Mouse (Mus musculus): Measurements from ENCODE around the gene Exph5. TPM values are rescaled to one million over a fixed set of nuclear protein-coding genes. Genes with fewer than 3 reads are reported as not detected.

The Exph5 gene
- polyA plus RNA-seq, 1 experiment from 2014 or later = 0.14 TPM

DNA sequence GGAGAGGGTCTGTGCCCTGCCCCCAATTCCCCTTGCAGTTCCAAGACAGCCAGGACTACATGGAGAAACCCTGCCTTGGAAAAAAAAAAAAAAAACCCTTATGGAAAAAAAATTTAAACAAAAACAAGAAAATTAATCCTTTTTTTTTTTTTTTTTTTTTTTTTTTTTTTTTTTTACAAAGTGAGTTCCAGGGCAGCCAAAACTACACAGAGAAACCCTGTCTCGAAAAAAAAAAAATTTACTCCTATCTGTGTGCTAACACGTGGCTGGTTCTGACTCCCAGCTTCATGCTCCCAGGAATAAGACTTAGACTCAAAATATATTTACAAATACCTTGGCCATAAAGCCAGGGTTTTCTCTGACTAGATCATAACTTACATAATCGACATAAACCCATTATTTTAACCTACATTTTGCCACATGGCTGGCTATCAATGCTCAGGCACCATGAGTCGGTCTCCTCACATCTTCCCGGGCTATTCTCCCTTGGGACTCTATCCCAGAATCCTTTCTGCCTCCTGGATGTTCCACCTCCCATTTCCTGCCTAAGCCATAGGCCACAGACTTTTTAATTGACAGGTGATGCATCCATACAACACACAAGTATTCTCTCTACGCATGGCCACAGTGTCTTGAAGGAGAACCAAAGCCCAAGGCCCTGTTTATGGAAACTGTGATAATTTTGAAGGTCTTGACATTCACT is 102.7 kb downstream of the Exph5 start:
- Histone ChIP-seq H3K4me1 (ENCODE audit: control insufficient read depth, insufficient read depth, low read length) (peaks cover 6% of the 10 kb centered on the region), H3K36me3 (ENCODE audit: control insufficient read depth, insufficient read depth) (no peaks in the 10 kb centered on the region; the same call in 1 of the 2 replicates), H3K4me3 (ENCODE audit: low read length) (no peak overlapping the region), H3K9me3 (replicated peaks; ENCODE audit: control insufficient read depth, low read length) (no peaks in the 10 kb centered on the region), H3K27me3 (ENCODE audit: control insufficient read depth, insufficient read depth, low read length) (no peaks in the 10 kb centered on the region), H3K27ac (ENCODE audit: low read length) (no peak overlapping the region), H3K9ac (ENCODE audit: low read length) (no peak overlapping the region), H3K4me2 (ENCODE audit: low read depth, low read length) (no peak overlapping the region)
- ATAC-seq (replicated peaks; ENCODE audit: extremely low read depth, insufficient read depth, low FRiP score) = no peak
- WGBS = 77% methylated on average over 6 of the region's 6 CpGs

- Histone ChIP-seq H3K27me3 (ENCODE audit: control insufficient read depth, insufficient read depth, low read length) (no peaks in the 10 kb centered on the region), H3K4me1 (ENCODE audit: control insufficient read depth, insufficient read depth, low read length) (peaks cover 6% of the 10 kb centered on the region), H3K27ac (ENCODE audit: low read length) (peak overlapping the region; percentile 37), H3K9me3 (replicated peaks; ENCODE audit: control insufficient read depth, low read length) (no peaks in the 10 kb centered on the region), H3K9ac (ENCODE audit: low read length) (peak overlapping the region; percentile 64), H3K4me2 (ENCODE audit: low read depth, low read length) (peak overlapping the region; percentile 67), H3K4me3 (ENCODE audit: low read length) (peak overlapping the region; percentile 52), H3K36me3 (ENCODE audit: control insufficient read depth, insufficient read depth) (no peaks in the 10 kb centered on the region)
- ATAC-seq (replicated peaks; ENCODE audit: extremely low read depth, insufficient read depth, low FRiP score) = peak; percentile 77
- WGBS = 25% methylated on average over 21 of the region's 21 CpGs
Measured at GRCm38 (mm10) chr9:53404753-53405722, 103.6 kb downstream of the Exph5 start.

DNA sequence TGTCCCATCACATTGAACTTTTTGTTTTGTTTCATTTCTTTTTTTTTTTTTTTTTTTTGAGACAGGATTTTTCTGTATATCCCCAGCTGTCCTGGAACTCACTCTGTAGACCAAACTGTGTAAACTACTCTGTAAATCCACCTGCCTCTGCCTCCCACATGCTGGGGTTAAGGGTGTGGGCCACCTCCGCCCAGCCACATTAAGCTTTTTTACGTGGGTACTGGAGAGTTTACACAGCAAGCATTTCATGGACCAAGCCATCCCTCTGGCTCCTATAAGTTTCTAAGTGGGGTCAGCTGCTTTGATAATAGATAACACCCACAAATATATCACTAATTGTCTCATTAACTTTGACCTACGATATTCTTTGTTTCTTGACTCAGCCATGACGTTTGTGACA is 107.1 kb downstream of the Exph5 start:
- Histone ChIP-seq H3K27ac (ENCODE audit: low read length) (no peak overlapping the region), H3K4me3 (ENCODE audit: low read length) (no peak overlapping the region), H3K4me1 (ENCODE audit: control insufficient read depth, insufficient read depth, low read length) (peaks cover 6% of the 10 kb centered on the region), H3K9ac (ENCODE audit: low read length) (no peak overlapping the region), H3K36me3 (ENCODE audit: control insufficient read depth, insufficient read depth) (no peaks in the 10 kb centered on the region), H3K4me2 (ENCODE audit: low read depth, low read length) (no peak overlapping the region), H3K27me3 (ENCODE audit: control insufficient read depth, insufficient read depth, low read length) (no peaks in the 10 kb centered on the region), H3K9me3 (replicated peaks; ENCODE audit: control insufficient read depth, low read length) (peaks cover 3% of the 10 kb centered on the region; the same call in 1 of the 2 replicates)
- ATAC-seq (replicated peaks; ENCODE audit: extremely low read depth, insufficient read depth, low FRiP score) = no peak
- 70% methylated on average over 4 of the region's 4 CpGs for WGBS

GRCm38 (mm10) chr9:53408953-53409361 is 107.5 kb downstream of the Exph5 start:
- Histone ChIP-seq H3K27ac (ENCODE audit: low read length) (no peak overlapping the region), H3K4me3 (ENCODE audit: low read length) (no peak overlapping the region), H3K36me3 (ENCODE audit: control insufficient read depth, insufficient read depth) (no peaks in the 10 kb centered on the region), H3K9me3 (replicated peaks; ENCODE audit: control insufficient read depth, low read length) (peaks cover 3% of the 10 kb centered on the region; the same call in 1 of the 2 replicates), H3K27me3 (ENCODE audit: control insufficient read depth, insufficient read depth, low read length) (no peaks in the 10 kb centered on the region), H3K9ac (ENCODE audit: low read length) (no peak overlapping the region), H3K4me1 (ENCODE audit: control insufficient read depth, insufficient read depth, low read length) (peaks cover 6% of the 10 kb centered on the region), H3K4me2 (ENCODE audit: low read depth, low read length) (no peak overlapping the region)
- 38% methylated on average over 2 of the region's 2 CpGs for WGBS
- ATAC-seq (replicated peaks; ENCODE audit: extremely low read depth, insufficient read depth, low FRiP score) = no peak

- H3K36me3 ChIP-seq (ENCODE audit: control insufficient read depth, insufficient read depth) = no peaks in the 10 kb centered on the region
- no peak overlapping the region for H3K4me3 ChIP-seq (ENCODE audit: low read length)
- ATAC-seq (replicated peaks; ENCODE audit: extremely low read depth, insufficient read depth, low FRiP score) = no peak
- H3K9ac ChIP-seq (ENCODE audit: low read length) = no peak overlapping the region
- H3K9me3 ChIP-seq (replicated peaks; ENCODE audit: control insufficient read depth, low read length) = peaks cover 3% of the 10 kb centered on the region; the same call in 1 of the 2 replicates
- peaks cover 4% of the 10 kb centered on the region for H3K4me1 ChIP-seq (ENCODE audit: control insufficient read depth, insufficient read depth, low read length)
- 87% methylated on average over 3 of the region's 3 CpGs for WGBS
- H3K27ac ChIP-seq (ENCODE audit: low read length) = no peak overlapping the region
- no peaks in the 10 kb centered on the region for H3K27me3 ChIP-seq (ENCODE audit: control insufficient read depth, insufficient read depth, low read length)
- H3K4me2 ChIP-seq (ENCODE audit: low read depth, low read length) = no peak overlapping the region
Measured at GRCm38 (mm10) chr9:53409427-53409826, 108.0 kb downstream of the Exph5 start.

GRCm38 (mm10) chr9:53422133-53422896 is 120.8 kb downstream of the Exph5 start:
- Histone ChIP-seq H3K4me2 (ENCODE audit: low read depth, low read length) (no peak overlapping the region), H3K27ac (ENCODE audit: low read length) (no peak overlapping the region), H3K36me3 (ENCODE audit: control insufficient read depth, insufficient read depth) (no peaks in the 10 kb centered on the region), H3K9ac (ENCODE audit: low read length) (no peak overlapping the region), H3K27me3 (ENCODE audit: control insufficient read depth, insufficient read depth, low read length) (no peaks in the 10 kb centered on the region), H3K4me1 (ENCODE audit: control insufficient read depth, insufficient read depth, low read length) (no peaks in the 10 kb centered on the region), H3K4me3 (ENCODE audit: low read length) (no peak overlapping the region), H3K9me3 (replicated peaks; ENCODE audit: control insufficient read depth, low read length) (no peaks in the 10 kb centered on the region)
- 47% methylated on average over 9 of the region's 9 CpGs for WGBS
- no peak for ATAC-seq (replicated peaks; ENCODE audit: extremely low read depth, insufficient read depth, low FRiP score)

DNA sequence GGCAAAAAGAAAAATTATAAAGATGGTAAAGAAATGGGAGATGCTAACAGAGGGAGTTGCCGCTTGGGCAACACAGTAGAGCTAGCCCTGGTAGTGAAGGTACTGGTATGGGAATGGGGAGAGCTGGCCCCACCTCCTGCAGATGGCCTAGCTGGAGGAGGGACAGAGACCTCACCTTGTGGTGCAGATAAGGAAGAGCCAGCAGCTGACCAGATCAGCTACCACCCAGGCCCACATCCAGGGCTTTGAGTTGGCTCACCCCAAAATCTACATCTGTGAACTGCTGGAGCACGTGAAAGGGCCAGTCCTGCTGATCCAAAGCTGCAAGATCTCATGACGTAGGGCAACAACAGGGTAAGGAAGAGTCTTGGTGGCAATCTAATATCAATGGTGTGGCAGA is 125.3 kb downstream of the Exph5 start:
- H3K9me3 ChIP-seq (replicated peaks; ENCODE audit: control insufficient read depth, low read length) = no peaks in the 10 kb centered on the region
- H3K4me3 ChIP-seq (ENCODE audit: low read length) = no peak overlapping the region
- H3K4me1 ChIP-seq (ENCODE audit: control insufficient read depth, insufficient read depth, low read length) = no peaks in the 10 kb centered on the region
- no peak overlapping the region for H3K9ac ChIP-seq (ENCODE audit: low read length)
- H3K27me3 ChIP-seq (ENCODE audit: control insufficient read depth, insufficient read depth, low read length) = no peaks in the 10 kb centered on the region
- no peaks in the 10 kb centered on the region for H3K36me3 ChIP-seq (ENCODE audit: control insufficient read depth, insufficient read depth)
- no peak overlapping the region for H3K4me2 ChIP-seq (ENCODE audit: low read depth, low read length)
- WGBS = 83% methylated on average over 3 of the region's 3 CpGs
- H3K27ac ChIP-seq (ENCODE audit: low read length) = no peak overlapping the region
- no peak for ATAC-seq (replicated peaks; ENCODE audit: extremely low read depth, insufficient read depth, low FRiP score)

Measured in heart, embryonic 16.5 days (tissue).